Mouse (Mus musculus): Measurements from ENCODE around the gene Uqcr10.

Uqcr10 gene

GRCm38 (mm10) chr11:4704072-4704964 is at the start of gene Uqcr10, which contains the start of gene Zmat5:
TSS of gene Uqcr10 (minus strand) at chr11:4704342.
TSS of gene Zmat5 (plus strand) at chr11:4704678.
- DNase-seq (ENCODE audit: low spot score) = peak; percentile 97

- DNase-seq (ENCODE audit: low spot score) = no peak
These were observed 48.7 kb upstream of the Uqcr10 start for GRCm38 (mm10) chr11:4752836-4753235.

- no peak for DNase-seq (ENCODE audit: low spot score)
These were observed 46.1 kb upstream of the Uqcr10 start for GRCm38 (mm10) chr11:4750263-4750662.

- no peak for DNase-seq (ENCODE audit: low spot score)
These were observed 43.1 kb upstream of the Uqcr10 start for GRCm38 (mm10) chr11:4747285-4747684.

GRCm38 (mm10) chr11:4746733-4747132 is 42.6 kb upstream of the Uqcr10 start, which contains the start of gene Cabp7:
TSS of gene Cabp7 (minus strand) at chr11:4746778.
- DNase-seq (ENCODE audit: low spot score) = no peak

GRCm38 (mm10) chr11:4745969-4746368 is 41.8 kb upstream of the Uqcr10 start:
- no peak for DNase-seq (ENCODE audit: low spot score)

- DNase-seq (ENCODE audit: low spot score) = no peak
These were observed 40.5 kb upstream of the Uqcr10 start for GRCm38 (mm10) chr11:4744691-4745090.

GRCm38 (mm10) chr11:4740785-4741184 is 36.6 kb upstream of the Uqcr10 start:
- DNase-seq (ENCODE audit: low spot score) = no peak

GRCm38 (mm10) chr11:4738719-4739118 is 34.6 kb upstream of the Uqcr10 start:
- no peak for DNase-seq (ENCODE audit: low spot score)

- no peak for DNase-seq (ENCODE audit: low spot score)
These were observed 33.5 kb upstream of the Uqcr10 start for GRCm38 (mm10) chr11:4737682-4738081.

GRCm38 (mm10) chr11:4736355-4736754 is 32.2 kb upstream of the Uqcr10 start:
- no peak for DNase-seq (ENCODE audit: low spot score)

GRCm38 (mm10) chr11:4734179-4734578 is 30.0 kb upstream of the Uqcr10 start:
- DNase-seq (ENCODE audit: low spot score) = no peak

GRCm38 (mm10) chr11:4731781-4732180 is 27.6 kb upstream of the Uqcr10 start:
- DNase-seq (ENCODE audit: low spot score) = no peak

GRCm38 (mm10) chr11:4730913-4731312 is 26.8 kb upstream of the Uqcr10 start:
- no peak for DNase-seq (ENCODE audit: low spot score)

GRCm38 (mm10) chr11:4730096-4730495 is 26.0 kb upstream of the Uqcr10 start:
- no peak for DNase-seq (ENCODE audit: low spot score)

- DNase-seq (ENCODE audit: low spot score) = no peak
These were observed 25.5 kb upstream of the Uqcr10 start for GRCm38 (mm10) chr11:4729603-4730002.

- no peak for DNase-seq (ENCODE audit: low spot score)
These were observed 17.6 kb upstream of the Uqcr10 start for GRCm38 (mm10) chr11:4721728-4722127.

- DNase-seq (ENCODE audit: low spot score) = no peak
These were observed 16.9 kb upstream of the Uqcr10 start for GRCm38 (mm10) chr11:4720900-4721580.

GRCm38 (mm10) chr11:4720393-4720792 is 16.3 kb upstream of the Uqcr10 start:
- no peak for DNase-seq (ENCODE audit: low spot score)

GRCm38 (mm10) chr11:4719961-4720360 is 15.8 kb upstream of the Uqcr10 start:
- DNase-seq (ENCODE audit: low spot score) = no peak

- DNase-seq (ENCODE audit: low spot score) = no peak
These were observed 14.4 kb upstream of the Uqcr10 start for GRCm38 (mm10) chr11:4718548-4718947.

GRCm38 (mm10) chr11:4716530-4717236 is 12.5 kb upstream of the Uqcr10 start:
- DNase-seq (ENCODE audit: low spot score) = no peak

Data from layer of hippocampus, adult 9-10 months (tissue).